Mouse (Mus musculus): ENCODE data around the gene Aplf.

GRCm38 (mm10) chr6:87712311-87712710 lies 40.3 kb upstream of the Aplf start:
- TF ChIP-seq POLR2A (IDR thresholded peaks at IDR 0.05; ENCODE audit: borderline replicate concordance, low read depth, low read length) (no peak), CTCF (IDR thresholded peaks at IDR 0.05; ENCODE audit: low read depth, low read length) (no peak)
